Mouse (Mus musculus) adrenal gland, adult (tissue): ENCODE data around the gene Dhx8.

Experiments
- DNase-seq, 2 experiments: peaks; one replicate each; pipeline ENCODE4 v3.0.0; 2022 to 2023; ENCODE audit warnings: low spot score in 1 of 2; ENCODE audit not compliant: inconsistent age in 2 of 2

Dhx8 gene

DNA sequence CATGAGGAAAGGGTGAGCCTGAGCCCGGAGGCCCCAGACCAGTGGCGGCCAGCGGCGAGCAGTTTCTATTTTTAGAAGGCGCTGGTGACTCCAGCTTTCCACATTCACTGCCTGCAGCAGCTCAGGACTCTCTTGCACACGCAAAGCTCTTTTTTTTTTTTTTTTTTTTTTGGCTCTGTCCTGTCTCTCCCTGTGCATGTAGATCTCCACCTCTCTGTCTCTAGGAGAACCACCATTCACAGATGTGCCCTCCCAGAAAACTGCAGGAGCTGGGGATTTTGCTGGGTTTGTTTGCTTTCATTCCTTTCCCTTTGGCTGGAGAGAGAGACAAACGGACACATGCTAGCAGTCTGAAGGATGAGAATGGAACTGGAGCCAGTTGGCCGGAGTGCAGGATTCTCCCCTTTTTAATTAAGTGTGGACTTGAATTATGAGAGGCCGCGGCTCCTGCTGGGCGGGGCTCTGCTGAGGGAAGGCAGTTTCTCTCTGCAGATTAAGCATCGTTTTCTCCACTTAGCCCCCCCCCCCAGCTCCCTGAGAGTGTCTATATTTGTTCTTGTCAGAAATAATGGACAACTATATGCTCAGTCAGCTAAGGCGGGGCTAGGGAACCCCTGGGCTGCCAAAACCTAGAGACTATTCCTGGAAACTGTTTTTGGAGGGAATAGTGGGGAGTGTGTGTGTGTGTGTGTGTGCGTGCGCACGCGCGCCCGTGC, 58.2 kb downstream of the Dhx8 start:
- DNase-seq = peak in 1 of 2 experiments; percentile 49

GRCm38 (mm10) chr11:101797355-101797754, 64.6 kb downstream of the Dhx8 start:
- no peak for DNase-seq

DNA sequence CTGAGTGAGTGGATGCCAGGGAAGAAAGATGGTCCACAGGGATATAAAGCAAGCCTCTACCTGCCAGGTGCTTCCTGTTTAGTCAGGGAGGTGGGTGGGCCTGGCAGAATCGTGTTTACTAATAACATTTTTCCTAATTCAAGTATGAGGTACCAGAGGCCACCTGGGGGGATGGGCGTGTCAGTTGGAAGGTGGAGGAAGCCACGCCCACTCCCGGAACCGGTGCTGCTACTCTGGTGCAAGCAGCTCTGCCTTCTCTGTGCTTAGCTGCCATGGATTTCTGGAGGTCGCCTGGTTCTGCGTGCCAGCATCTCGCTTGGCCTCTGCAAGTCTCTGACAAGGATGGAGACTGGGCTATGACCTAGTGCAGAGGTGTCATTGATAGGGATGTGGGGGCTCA, 65.4 kb downstream of the Dhx8 start:
- DNase-seq = no peak

- DNase-seq = no peak
Observed at GRCm38 (mm10) chr11:101801386-101801785, 68.7 kb downstream of the Dhx8 start.

DNA sequence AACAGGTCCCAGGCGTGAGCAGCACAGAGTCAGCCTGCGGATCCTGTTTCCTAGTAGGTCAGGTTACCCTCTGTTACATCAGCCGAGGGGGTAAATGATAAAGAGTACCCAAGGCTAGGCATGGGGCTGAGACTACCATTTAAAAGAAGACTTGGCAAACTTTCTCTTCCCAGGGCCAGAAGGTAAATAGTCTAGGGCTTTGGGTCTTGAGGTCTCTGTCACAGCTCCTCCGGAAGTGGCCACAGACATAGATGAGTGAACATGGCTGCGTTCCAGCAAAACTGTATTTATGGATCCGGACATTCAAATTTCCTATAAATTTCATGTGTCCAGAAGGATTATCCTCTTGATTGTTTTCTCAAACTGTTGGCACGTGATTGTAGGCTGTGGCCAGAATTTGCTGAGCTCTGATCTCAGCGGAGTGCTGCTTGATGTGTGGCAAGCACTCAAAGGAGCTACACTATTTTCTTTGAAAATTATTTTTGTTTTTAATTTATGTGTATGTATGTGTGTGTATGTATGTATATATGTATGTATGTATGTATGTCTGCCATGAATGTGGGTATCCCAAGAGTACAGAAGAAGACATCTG, 72.5 kb downstream of the Dhx8 start:
- DNase-seq = no peak

DNA sequence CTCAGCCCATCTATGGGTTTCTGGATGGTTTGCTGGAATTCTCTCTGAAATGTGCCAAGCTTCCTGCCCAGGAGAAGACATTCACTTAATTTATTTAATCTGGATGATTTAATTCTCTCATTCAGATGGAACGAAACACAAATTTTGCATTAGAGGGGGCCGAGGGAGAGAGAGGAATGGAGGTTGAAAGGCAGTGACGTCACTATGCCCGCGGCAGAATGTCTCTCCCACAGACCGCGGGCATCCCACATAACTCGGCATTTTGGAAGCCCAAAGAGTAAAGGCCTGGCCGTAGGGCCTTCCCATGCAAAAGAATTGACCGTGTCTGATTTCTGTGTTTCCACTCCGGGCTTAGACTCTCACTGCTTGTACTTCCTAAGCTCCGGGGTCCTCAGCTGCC, 74.0 kb downstream of the Dhx8 start:
- no peak for DNase-seq

DNA sequence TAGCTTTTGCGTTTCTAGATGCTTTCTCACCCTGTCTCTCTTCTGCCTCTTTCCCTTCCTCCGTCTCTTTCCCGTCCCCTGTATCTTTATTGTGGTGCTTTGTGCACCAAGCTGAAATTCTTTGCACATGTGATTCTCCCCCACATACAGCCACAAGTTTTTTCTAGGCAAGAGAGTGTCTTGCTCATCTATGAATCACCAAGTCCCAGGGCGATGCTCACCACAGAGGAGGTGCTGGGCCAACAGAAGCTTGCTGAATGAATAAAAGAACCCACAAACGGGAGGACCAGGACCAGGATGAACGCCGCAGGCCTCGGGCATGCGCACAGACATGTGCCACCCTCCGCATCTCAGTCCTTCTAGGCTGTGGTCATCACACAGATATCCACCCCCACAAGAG, 74.5 kb downstream of the Dhx8 start:
- no peak for DNase-seq

DNA sequence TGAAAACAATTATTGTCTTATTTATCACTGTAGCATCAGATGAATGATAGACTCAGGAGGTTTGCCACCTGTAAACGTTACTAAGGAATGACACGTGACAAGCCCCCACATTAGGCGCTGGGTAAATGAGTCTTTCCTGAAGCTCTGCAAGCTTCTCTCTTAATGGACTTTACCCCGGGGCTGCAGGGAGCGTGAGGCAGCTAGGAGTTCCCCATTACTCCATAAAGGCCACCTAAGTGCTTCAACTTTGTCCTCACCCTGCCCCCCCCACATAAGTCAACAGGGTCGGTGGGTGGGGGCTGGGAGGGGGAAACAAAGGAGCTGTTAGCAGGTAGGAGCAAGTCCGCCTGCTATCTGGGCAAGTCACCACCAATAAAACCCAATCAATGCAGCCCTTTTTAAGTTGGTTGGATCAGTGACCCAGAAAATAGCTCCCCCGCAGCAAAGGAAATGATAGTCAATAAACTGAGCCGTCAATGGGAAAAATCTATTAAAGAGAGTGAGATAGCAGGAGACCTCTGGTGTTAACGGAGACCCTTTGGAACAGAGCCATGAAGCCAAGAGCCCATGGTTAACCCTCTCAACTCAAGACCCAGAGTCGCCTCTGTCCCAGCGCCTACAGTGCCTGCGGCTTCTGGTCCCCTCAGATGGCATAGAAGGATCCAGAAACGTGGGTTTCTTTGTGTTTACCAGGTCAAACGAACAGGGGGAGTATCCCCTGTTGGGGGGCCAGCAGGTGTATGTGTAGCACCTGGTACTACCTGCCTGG, 76.5 kb downstream of the Dhx8 start:
- DNase-seq = no peak

GRCm38 (mm10) chr11:101813259-101813658, 80.5 kb downstream of the Dhx8 start:
- DNase-seq = peak; percentile 73 to 92

- peak; percentile 61 to 90 for DNase-seq
Observed at GRCm38 (mm10) chr11:101814375-101815102, 81.8 kb downstream of the Dhx8 start.

- no peak for DNase-seq
Observed at GRCm38 (mm10) chr11:101815103-101816085, 82.7 kb downstream of the Dhx8 start.
